Mouse (Mus musculus): Measurements from ENCODE around the gene Gm20708. TPM values are rescaled to one million over a fixed set of nuclear protein-coding genes. Genes with fewer than 3 reads are reported as not detected.
A peak's percentile ranks its signal among the peaks of the same experiment; 100 is the strongest.

Gm20708 gene
- polyA plus RNA-seq, 1 experiment from 2014 or later = not detected

- DNase-seq (ENCODE audit: low spot score) = peak; percentile 74
- Histone ChIP-seq H3K36me3 (ENCODE audit: control insufficient read depth, insufficient read depth, low read length) (no peaks in the 10 kb centered on the region), H3K27me3 (ENCODE audit: control insufficient read depth, insufficient read depth, low read length) (no peaks in the 10 kb centered on the region), H3K9ac (ENCODE audit: low read length) (no peak overlapping the region), H3K9me3 (ENCODE audit: control insufficient read depth, low read length) (no peaks in the 10 kb centered on the region), H3K4me2 (ENCODE audit: low read depth) (no peak overlapping the region), H3K4me1 (ENCODE audit: control insufficient read depth, insufficient read depth, low read length) (peaks cover 12% of the 10 kb centered on the region), H3K4me3 (ENCODE audit: low read depth, low read length) (no peak overlapping the region), H3K27ac (ENCODE audit: low read depth, low read length) (no peak overlapping the region)
- ATAC-seq (ENCODE audit: insufficient read depth, low FRiP score, low TSS enrichment) = no peak
- WGBS = 37% methylated on average over 12 of the region's 12 CpGs
Observed at GRCm38 (mm10) chr11:117870688-117871365, 61.4 kb downstream of the Gm20708 start.

GRCm38 (mm10) chr11:117871376-117871775, 61.9 kb downstream of the Gm20708 start:
- Histone ChIP-seq H3K4me1 (ENCODE audit: control insufficient read depth, insufficient read depth, low read length) (peaks cover 8% of the 10 kb centered on the region), H3K27ac (ENCODE audit: low read depth, low read length) (no peak overlapping the region), H3K36me3 (ENCODE audit: control insufficient read depth, insufficient read depth, low read length) (no peaks in the 10 kb centered on the region), H3K27me3 (ENCODE audit: control insufficient read depth, insufficient read depth, low read length) (no peaks in the 10 kb centered on the region), H3K4me3 (ENCODE audit: low read depth, low read length) (no peak overlapping the region), H3K9me3 (ENCODE audit: control insufficient read depth, low read length) (no peaks in the 10 kb centered on the region), H3K9ac (ENCODE audit: low read length) (no peak overlapping the region), H3K4me2 (ENCODE audit: low read depth) (no peak overlapping the region)
- 69% methylated on average over 5 of the region's 5 CpGs for WGBS
- DNase-seq (ENCODE audit: low spot score) (no peak), ATAC-seq (ENCODE audit: insufficient read depth, low FRiP score, low TSS enrichment) (no peak)

- H3K4me3 ChIP-seq (ENCODE audit: low read depth, low read length) = no peak overlapping the region
- WGBS = 57% methylated on average over 12 of the region's 12 CpGs
Observed at GRCm38 (mm10) chr11:117871911-117872584, 62.6 kb downstream of the Gm20708 start.

GRCm38 (mm10) chr11:117872861-117873608, 63.6 kb downstream of the Gm20708 start, which contains the start of gene Tha1:
Gene Tha1 (minus strand): TSS chr11:117873481.
- H3K9ac ChIP-seq (ENCODE audit: low read length) = peak within 1 kb of the TSS; percentile 72
- H3K4me2 ChIP-seq (ENCODE audit: low read depth) = peak within 1 kb of the TSS; percentile 98
- H3K36me3 ChIP-seq (ENCODE audit: control insufficient read depth, insufficient read depth, low read length) = no peaks in the 10 kb centered on the region
- WGBS = 2% methylated on average over 51 of the region's 51 CpGs
- peak within 1 kb of the TSS; percentile 77 for H3K4me3 ChIP-seq (ENCODE audit: low read depth, low read length)
- no peaks in the 10 kb centered on the region for H3K27me3 ChIP-seq (ENCODE audit: control insufficient read depth, insufficient read depth, low read length)
- peak; percentile 82 for DNase-seq (ENCODE audit: low spot score)
- ATAC-seq (ENCODE audit: insufficient read depth, low FRiP score, low TSS enrichment) = peak; percentile 53; the same call in 1 of the 2 replicates
- no peaks in the 10 kb centered on the region for H3K9me3 ChIP-seq (ENCODE audit: control insufficient read depth, low read length)
- H3K27ac ChIP-seq (ENCODE audit: low read depth, low read length) = no peak within 1 kb of the TSS
- peaks cover 6% of the 10 kb centered on the region for H3K4me1 ChIP-seq (ENCODE audit: control insufficient read depth, insufficient read depth, low read length)

More at GRCm38 (mm10) chr11:117871911-117872584, 62.6 kb downstream of the Gm20708 start:
- DNase-seq (ENCODE audit: low spot score) (no peak), ATAC-seq (ENCODE audit: insufficient read depth, low FRiP score, low TSS enrichment) (no peak)
- peaks cover 6% of the 10 kb centered on the region for H3K4me1 ChIP-seq (ENCODE audit: control insufficient read depth, insufficient read depth, low read length)
- H3K36me3 ChIP-seq (ENCODE audit: control insufficient read depth, insufficient read depth, low read length) = no peaks in the 10 kb centered on the region
- no peak overlapping the region for H3K9ac ChIP-seq (ENCODE audit: low read length)
- no peak overlapping the region for H3K4me2 ChIP-seq (ENCODE audit: low read depth)
- no peaks in the 10 kb centered on the region for H3K27me3 ChIP-seq (ENCODE audit: control insufficient read depth, insufficient read depth, low read length)
- no peak overlapping the region for H3K27ac ChIP-seq (ENCODE audit: low read depth, low read length)
- H3K9me3 ChIP-seq (ENCODE audit: control insufficient read depth, low read length) = no peaks in the 10 kb centered on the region

GRCm38 (mm10) chr11:117874419-117874818, 65.0 kb downstream of the Gm20708 start:
- DNase-seq (ENCODE audit: low spot score) = no peak
- Histone ChIP-seq H3K9ac (ENCODE audit: low read length) (no peak overlapping the region), H3K4me1 (ENCODE audit: control insufficient read depth, insufficient read depth, low read length) (peaks cover 9% of the 10 kb centered on the region), H3K27me3 (ENCODE audit: control insufficient read depth, insufficient read depth, low read length) (no peaks in the 10 kb centered on the region), H3K4me2 (ENCODE audit: low read depth) (no peak overlapping the region), H3K4me3 (ENCODE audit: low read depth, low read length) (no peak overlapping the region), H3K36me3 (ENCODE audit: control insufficient read depth, insufficient read depth, low read length) (no peaks in the 10 kb centered on the region), H3K27ac (ENCODE audit: low read depth, low read length) (no peak overlapping the region), H3K9me3 (ENCODE audit: control insufficient read depth, low read length) (no peaks in the 10 kb centered on the region)
- ATAC-seq (ENCODE audit: insufficient read depth, low FRiP score, low TSS enrichment) = no peak
- WGBS = 62% methylated on average over 4 of the region's 4 CpGs

- Histone ChIP-seq H3K36me3 (ENCODE audit: control insufficient read depth, insufficient read depth, low read length) (no peaks in the 10 kb centered on the region), H3K9me3 (ENCODE audit: control insufficient read depth, low read length) (no peaks in the 10 kb centered on the region), H3K27me3 (ENCODE audit: control insufficient read depth, insufficient read depth, low read length) (no peaks in the 10 kb centered on the region), H3K27ac (ENCODE audit: low read depth, low read length) (no peak overlapping the region), H3K4me1 (ENCODE audit: control insufficient read depth, insufficient read depth, low read length) (peaks cover 9% of the 10 kb centered on the region), H3K9ac (ENCODE audit: low read length) (0 out of 2 replicates have a peak overlapping the region, but pooled peaks have one; percentile 10), H3K4me3 (ENCODE audit: low read depth, low read length) (no peak overlapping the region), H3K4me2 (ENCODE audit: low read depth) (no peak overlapping the region)
- DNase-seq (ENCODE audit: low spot score) (no peak), ATAC-seq (ENCODE audit: insufficient read depth, low FRiP score, low TSS enrichment) (no peak)
- 20% methylated on average over 6 of the region's 6 CpGs for WGBS
Observed at GRCm38 (mm10) chr11:117875681-117876080, 66.2 kb downstream of the Gm20708 start.

GRCm38 (mm10) chr11:117877917-117878745, 68.7 kb downstream of the Gm20708 start:
- no peak overlapping the region for H3K4me2 ChIP-seq (ENCODE audit: low read depth)
- no peak for ATAC-seq (ENCODE audit: insufficient read depth, low FRiP score, low TSS enrichment)

GRCm38 (mm10) chr11:117878892-117879291, 69.4 kb downstream of the Gm20708 start:
- WGBS = 39% methylated on average over 8 of the region's 8 CpGs
- H3K9me3 ChIP-seq (ENCODE audit: control insufficient read depth, low read length) = no peaks in the 10 kb centered on the region
- H3K27ac ChIP-seq (ENCODE audit: low read depth, low read length) = no peak overlapping the region; the same call in 1 of the 2 replicates
- ATAC-seq (ENCODE audit: insufficient read depth, low FRiP score, low TSS enrichment) = no peak
- no peak for DNase-seq (ENCODE audit: low spot score)
- H3K4me3 ChIP-seq (ENCODE audit: low read depth, low read length) = no peak overlapping the region
- peaks cover 5% of the 10 kb centered on the region for H3K4me1 ChIP-seq (ENCODE audit: control insufficient read depth, insufficient read depth, low read length)
- H3K27me3 ChIP-seq (ENCODE audit: control insufficient read depth, insufficient read depth, low read length) = no peaks in the 10 kb centered on the region
- H3K36me3 ChIP-seq (ENCODE audit: control insufficient read depth, insufficient read depth, low read length) = no peaks in the 10 kb centered on the region
- H3K4me2 ChIP-seq (ENCODE audit: low read depth) = no peak overlapping the region
- H3K9ac ChIP-seq (ENCODE audit: low read length) = no peak overlapping the region

More at GRCm38 (mm10) chr11:117877917-117878745, 68.7 kb downstream of the Gm20708 start:
- no peaks in the 10 kb centered on the region for H3K36me3 ChIP-seq (ENCODE audit: control insufficient read depth, insufficient read depth, low read length)
- no peaks in the 10 kb centered on the region for H3K27me3 ChIP-seq (ENCODE audit: control insufficient read depth, insufficient read depth, low read length)
- H3K27ac ChIP-seq (ENCODE audit: low read depth, low read length) = no peak overlapping the region; the same call in 1 of the 2 replicates
- H3K9ac ChIP-seq (ENCODE audit: low read length) = no peak overlapping the region
- no peak overlapping the region for H3K4me3 ChIP-seq (ENCODE audit: low read depth, low read length)
- no peaks in the 10 kb centered on the region for H3K9me3 ChIP-seq (ENCODE audit: control insufficient read depth, low read length)
- H3K4me1 ChIP-seq (ENCODE audit: control insufficient read depth, insufficient read depth, low read length) = peaks cover 5% of the 10 kb centered on the region
- WGBS = 35% methylated on average over 13 of the region's 13 CpGs
- no peak for DNase-seq (ENCODE audit: low spot score)
